Mouse (Mus musculus): ENCODE data around the gene Arhgap10. TPM values are rescaled to one million over a fixed set of nuclear protein-coding genes. Genes with fewer than 3 reads are reported as not detected.
A peak's percentile ranks its signal among the peaks of the same experiment; 100 is the strongest.

Gene Arhgap10
- polyA plus RNA-seq, 1 experiment from 2014 or later, result 34.6 TPM

DNA sequence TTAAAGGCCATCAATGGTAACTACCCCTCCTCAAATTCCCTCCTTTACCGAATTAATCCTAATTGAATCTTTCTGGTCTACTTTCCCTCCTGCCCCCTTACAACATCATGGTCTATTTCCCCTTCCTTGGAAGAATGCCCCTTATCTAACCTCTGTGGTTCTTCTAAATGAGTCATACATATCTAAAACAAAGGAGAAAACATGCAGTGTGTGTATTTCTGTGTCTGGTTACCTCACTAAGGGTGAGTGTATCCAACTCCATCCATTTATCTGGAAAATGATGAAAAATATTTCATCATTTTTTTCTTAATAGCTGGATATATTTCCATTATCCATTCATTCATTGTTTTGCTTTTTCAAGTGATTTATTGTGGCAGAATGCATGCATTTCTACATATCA, 286.5 kb downstream of the Arhgap10 start:
- Histone ChIP-seq H3K4me3 (ENCODE audit: low read depth, low read length) (no peak overlapping the region), H3K9ac (replicated peaks; ENCODE audit: low read depth, low read length) (no peak overlapping the region), H3K4me2 (replicated peaks; ENCODE audit: low read depth, low read length) (no peak overlapping the region), H3K4me1 (ENCODE audit: control insufficient read depth, insufficient read depth, low read length) (no peaks in the 10 kb centered on the region), H3K9me3 (ENCODE audit: control insufficient read depth, low read depth, low read length) (no peaks in the 10 kb centered on the region), H3K36me3 (ENCODE audit: control insufficient read depth, insufficient read depth, low read length) (no peaks in the 10 kb centered on the region), H3K27ac (ENCODE audit: low read length) (no peak overlapping the region), H3K27me3 (ENCODE audit: control insufficient read depth, insufficient read depth, low read length) (no peaks in the 10 kb centered on the region)
- 83% methylated on average over 1 of the region's 1 CpGs for WGBS
- ATAC-seq (ENCODE audit: insufficient number of reproducible peaks, insufficient read depth, low FRiP score, low read depth), result no peak

DNA sequence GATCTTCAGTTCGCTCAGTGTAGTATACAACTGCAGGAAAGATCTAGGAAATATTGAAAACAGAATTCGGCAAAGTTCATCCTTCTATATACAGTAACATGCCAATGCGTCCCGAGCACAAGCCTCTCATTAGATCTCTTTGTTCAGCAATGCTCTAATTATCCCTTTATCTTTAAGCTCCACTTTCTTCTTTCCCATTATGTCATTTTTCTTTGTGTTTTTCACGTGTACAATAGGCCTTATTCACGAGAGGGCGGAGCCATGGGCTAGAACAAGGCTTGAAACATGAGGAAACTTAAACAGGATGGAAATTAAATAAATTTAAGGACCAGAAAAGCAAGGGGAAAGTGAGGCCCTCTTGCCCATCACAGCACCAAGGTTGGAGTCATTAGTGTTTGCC, 289.1 kb downstream of the Arhgap10 start:
- 80% methylated on average over 7 of the region's 7 CpGs for WGBS
- no peaks in the 10 kb centered on the region for H3K27me3 ChIP-seq (ENCODE audit: control insufficient read depth, insufficient read depth, low read length)
- no peaks in the 10 kb centered on the region for H3K36me3 ChIP-seq (ENCODE audit: control insufficient read depth, insufficient read depth, low read length)
- H3K9me3 ChIP-seq (ENCODE audit: control insufficient read depth, low read depth, low read length), result no peaks in the 10 kb centered on the region
- H3K27ac ChIP-seq (ENCODE audit: low read length), result no peak overlapping the region
- no peak overlapping the region for H3K9ac ChIP-seq (replicated peaks; ENCODE audit: low read depth, low read length)
- H3K4me3 ChIP-seq (ENCODE audit: low read depth, low read length), result no peak overlapping the region
- H3K4me1 ChIP-seq (ENCODE audit: control insufficient read depth, insufficient read depth, low read length), result no peaks in the 10 kb centered on the region
- no peak overlapping the region for H3K4me2 ChIP-seq (replicated peaks; ENCODE audit: low read depth, low read length)
- ATAC-seq (ENCODE audit: insufficient number of reproducible peaks, insufficient read depth, low FRiP score, low read depth), result no peak

DNA sequence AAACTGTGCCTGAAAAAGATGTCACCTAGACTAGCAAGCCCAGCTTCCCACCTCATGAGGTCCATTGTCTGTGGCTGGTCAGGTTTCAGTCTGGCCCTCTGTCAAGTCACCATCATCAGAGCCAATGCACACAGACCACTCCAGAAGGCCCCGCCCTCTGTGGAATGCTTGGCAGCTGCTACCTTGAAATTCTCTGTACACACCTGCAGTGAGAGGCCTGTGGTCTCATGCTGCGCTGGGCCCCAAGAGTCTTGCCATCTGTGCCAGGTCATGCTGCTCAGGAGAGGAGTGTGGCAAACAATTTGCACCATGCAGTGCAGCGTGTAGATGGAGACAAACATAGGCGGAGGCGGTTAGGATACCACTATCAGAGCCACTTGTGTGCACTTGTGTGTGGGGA, 290.0 kb downstream of the Arhgap10 start:
- no peaks in the 10 kb centered on the region for H3K27me3 ChIP-seq (ENCODE audit: control insufficient read depth, insufficient read depth, low read length)
- no peak overlapping the region for H3K4me3 ChIP-seq (ENCODE audit: low read depth, low read length)
- no peak overlapping the region for H3K27ac ChIP-seq (ENCODE audit: low read length)
- no peak overlapping the region for H3K4me2 ChIP-seq (replicated peaks; ENCODE audit: low read depth, low read length)
- H3K9ac ChIP-seq (replicated peaks; ENCODE audit: low read depth, low read length), result no peak overlapping the region
- no peaks in the 10 kb centered on the region for H3K4me1 ChIP-seq (ENCODE audit: control insufficient read depth, insufficient read depth, low read length)
- 82% methylated on average over 5 of the region's 5 CpGs for WGBS
- peak; percentile 73; the same call in 1 of the 2 replicates for ATAC-seq (ENCODE audit: insufficient number of reproducible peaks, insufficient read depth, low FRiP score, low read depth)
- H3K36me3 ChIP-seq (ENCODE audit: control insufficient read depth, insufficient read depth, low read length), result no peaks in the 10 kb centered on the region
- no peaks in the 10 kb centered on the region for H3K9me3 ChIP-seq (ENCODE audit: control insufficient read depth, low read depth, low read length)

DNA sequence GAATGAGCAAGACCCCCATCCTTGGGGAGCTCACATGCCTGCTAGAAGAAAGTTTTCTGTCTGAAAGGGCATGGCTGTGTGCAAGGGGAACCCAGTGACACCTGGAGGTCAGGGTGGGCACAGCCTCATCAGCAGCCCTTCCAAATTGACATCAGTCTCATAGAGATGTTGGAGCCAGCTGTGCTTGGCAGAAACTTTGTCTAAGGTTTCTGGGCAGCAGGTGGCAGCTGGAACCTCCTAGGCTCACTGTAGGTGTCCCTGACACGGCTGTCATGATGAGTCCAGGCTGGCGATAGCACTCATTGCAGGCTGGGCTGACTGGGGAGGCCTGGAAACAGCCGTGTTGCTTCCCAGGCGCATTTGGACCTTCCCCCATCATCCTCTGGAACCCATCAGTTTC, 294.6 kb downstream of the Arhgap10 start:
- no peak for ATAC-seq (ENCODE audit: insufficient number of reproducible peaks, insufficient read depth, low FRiP score, low read depth)
- WGBS, result 71% methylated on average over 4 of the region's 4 CpGs
- H3K4me2 ChIP-seq (replicated peaks; ENCODE audit: low read depth, low read length), result no peak overlapping the region
- no peaks in the 10 kb centered on the region for H3K27me3 ChIP-seq (ENCODE audit: control insufficient read depth, insufficient read depth, low read length)
- no peak overlapping the region for H3K9ac ChIP-seq (replicated peaks; ENCODE audit: low read depth, low read length)
- H3K36me3 ChIP-seq (ENCODE audit: control insufficient read depth, insufficient read depth, low read length), result no peaks in the 10 kb centered on the region
- H3K9me3 ChIP-seq (ENCODE audit: control insufficient read depth, low read depth, low read length), result no peaks in the 10 kb centered on the region
- H3K4me3 ChIP-seq (ENCODE audit: low read depth, low read length), result no peak overlapping the region
- no peaks in the 10 kb centered on the region for H3K4me1 ChIP-seq (ENCODE audit: control insufficient read depth, insufficient read depth, low read length)
- H3K27ac ChIP-seq (ENCODE audit: low read length), result no peak overlapping the region

DNA sequence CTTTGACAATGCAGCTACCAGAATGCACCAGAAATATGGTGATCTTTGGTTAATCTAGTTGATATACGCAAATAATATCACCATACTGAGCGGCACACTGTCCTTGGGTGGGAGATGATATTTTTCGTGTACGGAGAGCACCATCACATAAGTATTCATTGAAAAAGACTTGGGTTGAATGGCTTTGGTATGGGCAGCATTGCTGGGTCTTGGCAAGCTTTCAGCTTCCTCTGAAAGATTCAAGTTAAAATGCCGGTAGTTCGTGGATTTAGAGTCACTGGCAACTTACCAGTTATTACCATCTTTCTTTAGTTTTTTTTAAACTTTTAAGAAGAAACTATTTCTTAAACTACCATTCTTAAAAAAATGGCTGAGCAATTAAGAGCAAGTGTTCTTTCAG, 302.6 kb downstream of the Arhgap10 start:
- Histone ChIP-seq H3K9ac (replicated peaks; ENCODE audit: low read depth, low read length) (no peak overlapping the region), H3K36me3 (ENCODE audit: control insufficient read depth, insufficient read depth, low read length) (no peaks in the 10 kb centered on the region), H3K4me1 (ENCODE audit: control insufficient read depth, insufficient read depth, low read length) (peaks cover 10% of the 10 kb centered on the region; the same call in 1 of the 2 replicates), H3K9me3 (ENCODE audit: control insufficient read depth, low read depth, low read length) (no peaks in the 10 kb centered on the region), H3K27me3 (ENCODE audit: control insufficient read depth, insufficient read depth, low read length) (no peaks in the 10 kb centered on the region), H3K4me3 (ENCODE audit: low read depth, low read length) (no peak overlapping the region), H3K4me2 (replicated peaks; ENCODE audit: low read depth, low read length) (no peak overlapping the region), H3K27ac (ENCODE audit: low read length) (no peak overlapping the region)
- WGBS, result 36% methylated on average over 6 of the region's 6 CpGs
- ATAC-seq (ENCODE audit: insufficient number of reproducible peaks, insufficient read depth, low FRiP score, low read depth), result peak; percentile 29; the same call in 1 of the 2 replicates

DNA sequence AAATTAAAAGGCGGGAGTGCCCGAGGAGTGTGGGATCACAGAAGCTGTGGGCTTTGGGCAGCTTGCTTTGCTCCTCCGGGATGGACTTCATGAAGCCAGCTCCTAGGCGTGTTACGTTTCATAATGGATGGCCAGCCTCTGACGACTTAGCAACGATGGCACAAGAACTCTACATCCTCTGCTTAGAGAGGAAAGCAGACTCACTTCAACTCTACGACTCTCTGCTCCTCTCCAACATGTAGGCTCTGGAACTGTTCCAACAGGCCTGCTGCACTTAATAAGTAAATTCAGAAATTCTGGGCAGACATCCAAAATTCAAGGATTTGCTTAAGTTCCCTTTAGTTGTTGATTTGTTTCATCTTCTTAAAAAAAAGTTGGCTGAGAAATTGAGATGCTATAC, 303.1 kb downstream of the Arhgap10 start:
- no peak overlapping the region for H3K27ac ChIP-seq (ENCODE audit: low read length)
- H3K4me2 ChIP-seq (replicated peaks; ENCODE audit: low read depth, low read length), result no peak overlapping the region
- no peak overlapping the region for H3K9ac ChIP-seq (replicated peaks; ENCODE audit: low read depth, low read length)
- H3K4me1 ChIP-seq (ENCODE audit: control insufficient read depth, insufficient read depth, low read length), result peaks cover 10% of the 10 kb centered on the region; the same call in 1 of the 2 replicates
- no peak overlapping the region for H3K4me3 ChIP-seq (ENCODE audit: low read depth, low read length)
- 32% methylated on average over 8 of the region's 8 CpGs for WGBS
- H3K9me3 ChIP-seq (ENCODE audit: control insufficient read depth, low read depth, low read length), result no peaks in the 10 kb centered on the region
- H3K27me3 ChIP-seq (ENCODE audit: control insufficient read depth, insufficient read depth, low read length), result no peaks in the 10 kb centered on the region
- H3K36me3 ChIP-seq (ENCODE audit: control insufficient read depth, insufficient read depth, low read length), result no peaks in the 10 kb centered on the region
- peak; percentile 69; the same call in 1 of the 2 replicates for ATAC-seq (ENCODE audit: insufficient number of reproducible peaks, insufficient read depth, low FRiP score, low read depth)

DNA sequence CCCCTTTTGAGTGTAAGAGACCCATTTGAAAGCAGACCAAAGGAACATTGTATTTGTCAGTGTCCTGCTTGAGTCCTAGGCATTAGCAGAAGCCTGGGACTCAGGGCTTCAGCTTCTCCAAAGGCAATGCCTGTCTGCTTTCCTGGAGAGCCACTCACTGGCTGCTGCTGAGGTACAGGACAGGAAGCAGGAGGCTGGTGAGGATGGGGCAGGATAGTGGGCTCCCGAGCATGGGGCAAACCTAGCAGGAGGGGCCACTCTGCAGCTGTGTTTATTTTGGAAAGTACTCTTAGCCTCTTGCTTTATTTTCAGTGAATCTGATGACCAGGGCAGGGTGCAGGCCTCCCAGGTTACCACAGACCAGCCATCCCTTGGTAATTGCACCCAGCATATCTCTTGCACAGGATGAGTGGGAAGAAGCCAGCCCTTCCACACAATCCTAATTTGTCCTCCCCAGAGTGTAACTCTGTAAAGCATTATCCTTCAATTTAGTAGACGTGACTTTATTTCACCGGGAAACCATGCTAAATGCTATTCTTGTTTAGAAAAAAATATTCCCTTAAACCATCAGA, 303.8 kb downstream of the Arhgap10 start:
- Histone ChIP-seq H3K9me3 (ENCODE audit: control insufficient read depth, low read depth, low read length) (no peaks in the 10 kb centered on the region), H3K27ac (ENCODE audit: low read length) (no peak overlapping the region), H3K36me3 (ENCODE audit: control insufficient read depth, insufficient read depth, low read length) (no peaks in the 10 kb centered on the region), H3K4me2 (replicated peaks; ENCODE audit: low read depth, low read length) (no peak overlapping the region), H3K4me1 (ENCODE audit: control insufficient read depth, insufficient read depth, low read length) (peaks cover 10% of the 10 kb centered on the region; the same call in 1 of the 2 replicates), H3K27me3 (ENCODE audit: control insufficient read depth, insufficient read depth, low read length) (no peaks in the 10 kb centered on the region), H3K4me3 (ENCODE audit: low read depth, low read length) (no peak overlapping the region), H3K9ac (replicated peaks; ENCODE audit: low read depth, low read length) (no peak overlapping the region)
- 32% methylated on average over 3 of the region's 3 CpGs for WGBS
- no peak for ATAC-seq (ENCODE audit: insufficient number of reproducible peaks, insufficient read depth, low FRiP score, low read depth)

DNA sequence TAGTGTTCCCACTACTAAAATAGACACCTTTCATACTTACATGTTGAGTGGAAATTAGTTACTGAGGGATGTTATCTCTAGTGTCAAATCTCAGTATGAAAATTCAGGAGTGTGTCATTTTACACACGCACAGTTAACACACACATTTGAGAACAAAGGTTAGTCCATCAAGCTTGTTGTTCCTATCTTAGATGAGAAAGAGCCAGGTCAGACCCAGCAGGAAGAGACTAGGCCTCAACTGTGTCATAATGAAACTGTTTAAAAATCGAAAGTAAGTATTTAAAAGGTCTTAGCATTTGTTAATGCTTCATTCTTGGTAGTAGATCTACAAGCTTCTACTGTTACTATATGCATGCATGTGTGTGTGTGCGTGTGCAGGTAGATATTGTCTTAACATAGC, 308.5 kb downstream of the Arhgap10 start:
- no peak overlapping the region for H3K4me2 ChIP-seq (replicated peaks; ENCODE audit: low read depth, low read length)
- 0 out of 2 replicates have a peak, but pooled peaks cover 6% of the 10 kb centered on the region for H3K4me1 ChIP-seq (ENCODE audit: control insufficient read depth, insufficient read depth, low read length)
- H3K9ac ChIP-seq (replicated peaks; ENCODE audit: low read depth, low read length), result no peak overlapping the region
- no peak for ATAC-seq (ENCODE audit: insufficient number of reproducible peaks, insufficient read depth, low FRiP score, low read depth)
- no peaks in the 10 kb centered on the region for H3K27me3 ChIP-seq (ENCODE audit: control insufficient read depth, insufficient read depth, low read length)
- H3K27ac ChIP-seq (ENCODE audit: low read length), result no peak overlapping the region
- WGBS, result 85% methylated on average over 3 of the region's 3 CpGs
- no peaks in the 10 kb centered on the region for H3K36me3 ChIP-seq (ENCODE audit: control insufficient read depth, insufficient read depth, low read length)
- H3K9me3 ChIP-seq (ENCODE audit: control insufficient read depth, low read depth, low read length), result no peaks in the 10 kb centered on the region
- H3K4me3 ChIP-seq (ENCODE audit: low read depth, low read length), result no peak overlapping the region
